Mouse (Mus musculus) heart, postnatal 0 days (tissue): Measurements from ENCODE around the gene Mlkl.

Experiments used
- CTCF ChIP-seq: IDR thresholded peaks from 2 replicates; pipeline ENCODE4 v1.5.1; 2016; ENCODE audit warnings: antibody characterized with exemption, control low read depth, low read depth
- EP300 ChIP-seq: IDR thresholded peaks from 2 replicates; pipeline ENCODE4 v1.6.1; 2016; ENCODE audit warnings: antibody characterized with exemption, low read depth

GRCm38 (mm10) chr8:111359936-111360335 lies 22.0 kb upstream of the Mlkl start:
- TF ChIP-seq CTCF (no peak), EP300 (no peak)
